Mouse (Mus musculus): Measurements from ENCODE around the gene Gm10340.
"Not testable (repeated sequence)": the region's sequence is repeated elsewhere in the genome, so short reads cannot be mapped to it uniquely, and the experiment has no call there.

The Gm10340 gene

GRCm38 (mm10) chr14:3133697-3134096 is at the start of gene Gm10340:
Gene Gm10340 (plus strand): TSS chr14:3133997.
- not testable (repeated sequence) for DNase-seq (ENCODE audit: extremely low spot score, low spot score)

- DNase-seq (ENCODE audit: extremely low spot score, low spot score), result not testable (repeated sequence)
Measured at GRCm38 (mm10) chr14:3116051-3116450, 17.7 kb upstream of the Gm10340 start.

- not testable (repeated sequence) for DNase-seq (ENCODE audit: extremely low spot score, low spot score)
Measured at GRCm38 (mm10) chr14:3187955-3188354, 54.2 kb downstream of the Gm10340 start, which contains the start of gene Gm5795. Gene Gm5795 (plus strand): TSS chr14:3188255.
